Mouse (Mus musculus) embryo, embryonic 9.5 days (tissue): ENCODE data around the gene Cacna1a.

Experiments used
- DNase-seq: peaks from one replicate; pipeline ENCODE4 v3.0.0-alpha.2; 2017; ENCODE audit errors: extremely low spot score

Gene Cacna1a

DNA sequence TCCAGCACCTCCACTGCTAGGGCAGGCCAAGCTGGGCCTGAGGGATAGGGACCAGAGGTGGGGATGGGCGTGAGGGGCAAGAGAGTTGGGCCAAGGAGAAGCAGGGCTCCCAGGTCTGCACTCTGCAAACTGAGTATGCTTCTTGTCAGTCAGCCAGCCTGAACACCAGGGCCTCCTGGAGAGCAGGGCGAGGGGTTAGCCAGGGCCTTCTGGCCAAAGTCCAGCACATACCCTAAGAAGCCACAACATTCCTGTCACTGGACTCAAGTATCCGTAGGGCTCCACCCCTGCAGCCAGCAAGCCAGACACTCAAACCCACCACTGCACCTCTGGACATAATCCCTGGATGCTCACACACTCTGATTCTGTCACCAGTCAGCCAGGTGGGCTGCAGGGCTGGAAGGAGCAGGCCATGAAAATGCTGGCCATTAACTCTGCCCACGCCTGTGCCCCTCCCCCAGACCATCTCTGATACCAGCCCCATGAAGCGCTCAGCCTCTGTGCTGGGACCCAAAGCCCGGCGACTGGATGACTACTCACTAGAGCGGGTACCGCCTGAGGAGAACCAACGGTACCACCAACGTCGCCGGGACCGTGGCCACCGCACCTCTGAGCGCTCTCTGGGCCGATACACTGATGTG, 247.9 kb downstream of the Cacna1a start:
- no peak for DNase-seq

DNA sequence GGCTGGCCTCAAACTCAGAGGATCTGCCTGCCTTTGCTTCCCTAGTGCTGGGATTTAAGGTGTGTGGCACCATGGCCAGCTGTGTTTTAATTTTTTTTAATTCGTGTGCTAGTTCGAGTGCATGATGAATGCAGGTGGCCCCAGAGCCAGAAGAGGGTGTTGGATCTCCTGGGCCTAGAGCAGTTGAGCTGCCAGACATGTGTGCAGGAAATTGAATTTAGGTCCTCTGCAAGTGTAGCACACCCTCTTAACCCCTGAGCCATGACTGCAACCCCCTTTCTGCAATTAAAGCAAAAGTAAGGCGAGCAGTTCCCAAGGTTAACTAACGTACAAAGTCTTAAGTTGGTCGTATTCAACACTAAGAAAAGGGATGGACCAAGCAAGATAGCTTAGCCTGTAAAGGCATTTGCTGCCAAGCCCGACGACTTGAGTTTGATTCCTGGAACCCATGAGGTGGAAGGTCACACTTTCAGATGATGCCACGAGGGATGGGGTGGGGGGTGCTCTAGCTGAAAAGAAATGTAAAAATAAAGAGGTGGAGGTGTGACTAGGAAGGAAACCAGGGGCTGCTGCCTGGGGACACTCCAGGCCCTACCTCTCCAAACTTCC, 249.8 kb downstream of the Cacna1a start:
- no peak for DNase-seq

DNA sequence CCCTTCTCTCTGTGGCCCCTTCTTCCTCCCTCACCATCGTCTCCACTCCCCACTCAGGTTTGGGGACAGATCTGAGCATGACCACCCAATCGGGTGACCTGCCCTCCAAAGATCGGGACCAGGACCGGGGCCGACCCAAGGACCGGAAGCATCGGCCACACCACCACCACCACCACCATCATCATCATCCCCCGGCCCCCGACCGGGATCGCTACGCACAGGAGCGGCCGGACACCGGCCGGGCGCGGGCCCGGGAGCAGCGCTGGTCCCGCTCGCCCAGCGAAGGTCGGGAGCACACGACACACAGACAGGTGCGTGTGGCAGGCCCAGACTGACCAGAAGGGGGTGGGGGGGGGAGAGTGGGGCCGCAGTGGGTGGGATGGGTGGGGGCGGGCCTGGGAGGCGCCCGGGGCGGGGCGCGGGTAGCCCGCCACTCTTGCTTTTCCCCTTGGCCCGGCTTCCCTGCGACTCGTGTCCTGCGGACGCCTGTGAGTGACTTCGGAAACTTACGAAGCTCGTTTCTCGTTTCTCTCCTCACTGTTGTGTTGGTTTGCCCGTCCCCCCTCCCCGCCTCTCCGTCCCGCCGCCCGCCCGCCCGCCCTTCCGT, 250.4 kb downstream of the Cacna1a start:
- peak; percentile 60 for DNase-seq

DNA sequence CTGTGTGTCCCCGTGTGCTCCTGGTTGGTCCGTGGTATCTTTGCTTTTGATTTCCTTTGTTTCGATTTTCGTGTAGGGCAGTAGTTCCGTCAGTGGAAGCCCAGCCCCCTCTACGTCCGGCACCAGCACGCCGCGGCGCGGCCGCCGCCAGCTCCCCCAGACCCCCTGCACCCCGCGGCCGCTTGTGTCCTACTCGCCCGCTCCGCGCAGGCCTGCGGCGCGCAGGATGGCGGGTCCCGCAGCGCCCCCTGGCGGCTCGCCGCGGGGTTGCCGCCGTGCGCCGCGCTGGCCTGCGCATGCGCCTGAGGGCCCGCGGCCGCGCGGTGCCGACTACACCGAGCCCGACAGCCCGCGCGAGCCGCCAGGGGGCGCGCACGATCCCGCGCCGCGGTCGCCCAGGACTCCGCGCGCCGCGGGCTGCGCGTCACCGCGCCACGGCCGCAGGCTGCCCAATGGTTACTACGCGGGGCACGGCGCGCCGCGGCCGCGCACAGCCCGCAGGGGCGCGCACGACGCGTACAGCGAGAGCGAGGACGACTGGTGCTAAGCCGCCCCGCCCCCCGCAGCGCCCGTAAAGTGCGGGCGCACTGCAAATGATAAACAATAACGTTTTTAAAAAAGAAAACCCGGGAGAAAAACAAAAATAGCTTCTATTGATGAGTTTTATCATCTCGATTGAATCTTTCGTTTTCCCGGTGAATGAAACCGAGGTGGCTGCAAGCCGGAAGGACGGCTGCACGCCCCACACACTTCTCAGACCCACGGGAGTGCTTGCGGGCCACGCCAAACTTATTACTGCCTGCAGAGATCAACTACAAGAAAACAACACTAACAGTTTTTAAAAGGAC, 251.1 kb downstream of the Cacna1a start:
- peak; percentile 91 for DNase-seq

DNA sequence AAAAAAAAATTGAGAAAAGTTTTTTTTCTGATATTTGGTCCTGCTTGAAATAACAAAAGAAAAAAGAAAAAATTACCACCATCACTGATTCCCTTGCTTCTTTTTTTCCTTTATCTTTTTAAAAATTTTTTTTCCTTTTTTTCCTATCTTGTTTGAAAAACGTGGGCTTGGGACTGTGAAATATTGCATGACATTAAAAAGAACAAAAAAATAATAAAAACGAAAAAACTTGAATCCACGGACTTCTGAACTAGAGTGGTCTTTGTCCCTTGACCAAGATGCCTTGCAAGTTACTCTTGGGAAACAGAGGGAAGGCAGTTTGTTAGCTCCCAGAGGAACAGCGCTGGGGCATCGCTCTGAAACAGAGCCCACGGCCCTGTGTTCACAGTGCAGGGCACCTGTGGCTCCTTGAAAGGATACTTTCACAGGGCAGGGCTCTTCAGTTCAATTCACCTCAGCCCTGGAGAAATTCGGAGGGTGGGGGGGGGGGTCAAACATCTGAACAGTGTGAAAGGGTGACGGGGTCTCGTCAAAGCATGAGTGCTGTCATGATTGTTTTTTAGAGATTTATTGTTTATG, 251.9 kb downstream of the Cacna1a start:
- DNase-seq, result no peak

- DNase-seq, result no peak
Measured at GRCm38 (mm10) chr8:84640617-84641294, 252.5 kb downstream of the Cacna1a start.

DNA sequence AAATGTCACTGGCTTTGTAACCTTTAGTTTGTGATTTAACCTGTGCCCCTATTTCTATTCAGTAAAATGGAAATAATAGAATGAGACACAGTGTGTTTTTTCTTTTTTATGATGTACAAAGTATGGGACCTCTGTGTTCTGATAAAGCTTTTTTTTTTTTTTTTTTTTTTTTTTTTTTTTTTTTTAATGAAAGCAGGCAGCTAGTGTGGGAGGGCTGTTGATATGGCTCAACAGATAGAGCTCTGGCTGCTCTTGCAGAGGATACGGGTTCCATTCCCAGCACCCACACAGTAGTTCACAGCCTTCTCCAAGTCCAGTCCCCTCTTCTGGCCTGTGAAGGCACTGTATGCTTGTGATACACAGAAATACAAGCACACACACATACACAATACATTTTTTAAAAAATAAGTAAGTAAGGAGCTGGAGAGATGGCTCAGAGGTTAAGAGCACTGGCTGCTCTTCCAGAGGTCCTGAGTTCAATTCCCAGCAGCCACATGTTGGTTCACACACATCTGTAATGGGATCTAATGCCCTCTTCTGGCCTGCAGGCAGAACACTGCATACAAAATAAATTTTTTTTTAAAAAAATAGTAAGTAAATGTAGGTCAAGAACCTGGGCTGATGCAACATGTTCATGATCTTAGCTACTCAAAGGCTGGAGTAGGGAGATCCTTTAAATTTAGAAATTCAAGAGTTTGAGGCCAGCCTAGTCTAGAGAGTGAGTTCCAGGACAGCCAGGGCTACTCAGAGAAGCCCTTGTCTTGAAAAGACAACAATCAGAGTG, 253.5 kb downstream of the Cacna1a start:
- DNase-seq, result no peak

DNA sequence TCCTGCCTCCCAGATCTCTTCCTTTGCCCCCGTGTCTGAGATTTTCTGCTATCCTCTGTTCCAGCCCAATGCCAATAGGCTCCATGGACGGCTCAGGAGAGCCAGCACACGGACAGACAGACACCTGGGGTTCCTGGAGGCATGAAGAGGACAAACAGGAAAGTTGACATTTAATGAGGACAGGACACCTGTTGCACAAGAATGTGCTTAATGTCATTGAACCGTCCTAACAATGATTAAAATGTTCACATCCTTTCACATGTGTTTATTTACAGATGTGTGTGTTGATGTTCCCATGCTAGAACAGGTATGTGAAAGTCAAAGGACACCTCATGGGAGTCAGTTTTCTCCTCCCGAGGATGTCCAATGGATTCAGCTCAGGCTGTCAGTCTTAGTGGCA, 254.8 kb downstream of the Cacna1a start:
- no peak for DNase-seq

- DNase-seq, result no peak
Measured at GRCm38 (mm10) chr8:84646800-84647199, 258.6 kb downstream of the Cacna1a start.

DNA sequence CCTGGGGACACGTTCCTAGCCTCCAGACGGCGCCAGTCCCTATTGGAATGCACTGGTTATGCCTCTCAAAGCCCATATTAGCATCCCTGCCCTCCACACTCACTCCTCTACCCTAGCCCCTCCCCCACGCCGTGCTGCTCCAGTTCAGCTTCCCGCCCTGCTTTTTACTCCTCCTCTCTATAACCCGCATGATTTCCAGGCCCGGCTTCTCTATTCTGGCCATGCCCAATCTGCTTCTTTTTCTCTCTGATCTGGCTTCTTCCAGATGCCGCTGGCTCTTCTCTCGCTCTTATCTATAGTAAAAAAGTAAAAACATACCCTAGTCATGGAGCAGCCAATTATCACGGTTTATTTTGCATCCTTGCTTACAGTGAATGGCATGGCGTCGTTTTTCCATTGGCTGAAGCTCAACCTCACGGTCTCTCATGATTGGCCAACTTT, 259.2 kb downstream of the Cacna1a start:
- DNase-seq, result peak; percentile 87

GRCm38 (mm10) chr8:84650213-84650612, 262.0 kb downstream of the Cacna1a start:
- no peak for DNase-seq

DNA sequence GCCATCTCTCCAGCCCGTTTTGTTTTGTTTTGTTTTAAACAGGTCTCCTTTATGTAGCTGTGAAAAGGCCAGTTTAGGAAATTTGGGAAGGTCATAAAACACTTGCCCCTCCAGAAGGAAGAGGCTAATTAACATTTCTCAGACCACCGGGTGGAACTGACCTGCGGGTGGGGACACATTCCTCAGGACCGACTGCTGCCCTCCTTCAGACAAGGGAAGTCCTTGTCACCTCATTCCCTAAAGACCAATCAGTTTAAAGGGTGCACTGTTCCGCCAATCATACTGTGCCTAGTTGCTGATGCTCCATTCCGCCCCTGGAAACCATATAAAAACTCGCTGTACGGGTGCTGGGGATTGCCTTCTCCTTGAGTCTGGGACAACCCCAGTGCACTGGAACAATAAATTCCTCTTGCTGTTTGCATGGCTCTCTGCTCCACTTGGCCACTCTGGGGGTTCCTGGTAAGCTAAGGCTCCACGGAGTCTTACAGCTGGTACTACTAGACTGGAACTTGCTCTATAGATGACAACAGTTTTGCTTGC, 264.9 kb downstream of the Cacna1a start:
- DNase-seq, result no peak

GRCm38 (mm10) chr8:84654597-84654996, 266.4 kb downstream of the Cacna1a start:
- DNase-seq, result peak; percentile 56

DNA sequence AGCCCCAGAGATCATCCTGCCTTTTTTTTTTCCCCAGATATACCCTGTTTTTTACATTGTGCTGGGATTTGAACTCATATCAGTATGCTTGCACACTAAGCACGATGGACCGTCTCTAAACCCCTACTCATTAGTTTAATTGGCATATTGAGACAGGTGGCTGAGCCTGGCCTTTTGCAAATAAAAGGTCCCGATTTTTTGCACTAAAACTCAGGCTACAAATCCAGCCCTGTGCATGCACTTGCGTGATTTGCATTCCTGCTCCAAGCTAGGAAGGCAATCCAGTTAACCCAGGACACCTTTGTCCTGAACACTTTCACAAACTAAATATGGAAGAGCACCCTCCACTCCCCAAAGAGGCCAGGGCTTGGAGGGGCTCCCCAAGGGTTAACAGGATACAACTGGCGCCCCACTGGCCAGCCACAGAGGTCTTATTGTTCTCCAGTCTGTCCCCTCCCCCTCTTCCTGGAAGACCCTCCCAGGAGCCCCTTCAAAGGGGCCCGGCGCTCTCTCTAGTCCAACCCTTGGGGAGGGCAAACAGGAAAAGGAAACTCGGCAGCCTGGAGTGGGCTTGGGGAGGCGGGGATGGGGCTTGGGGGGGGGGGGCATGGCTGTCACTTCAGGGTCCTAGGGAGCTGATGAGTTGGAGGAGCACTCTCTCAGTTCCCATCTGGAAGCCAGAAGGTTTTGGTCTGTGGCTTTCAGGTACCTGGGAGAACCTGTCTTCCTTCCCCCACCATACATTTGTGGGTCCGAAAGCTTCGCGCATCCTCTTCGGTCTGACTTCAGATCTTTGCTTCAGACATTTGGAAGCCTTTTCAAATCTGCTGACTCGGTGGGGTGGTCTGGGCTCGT, 267.3 kb downstream of the Cacna1a start:
- DNase-seq, result peak; percentile 89

DNA sequence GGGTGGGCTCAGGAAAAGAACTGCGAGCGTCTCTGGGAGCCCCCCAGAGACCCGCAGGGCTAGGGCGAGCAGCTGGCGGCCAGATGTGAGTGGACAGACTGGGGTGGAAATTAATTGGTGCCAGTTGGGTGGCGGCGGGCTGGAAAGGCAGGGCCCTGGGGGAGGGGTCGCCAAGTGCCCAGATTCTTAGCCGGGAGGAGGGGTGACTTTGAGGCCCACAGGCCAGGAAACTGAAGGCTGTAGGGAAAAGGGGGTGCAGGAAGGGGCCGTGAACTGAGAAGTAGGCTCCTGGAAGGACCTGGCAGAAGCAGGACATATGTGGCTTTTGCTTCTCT, 267.9 kb downstream of the Cacna1a start:
- DNase-seq, result peak; percentile 88

GRCm38 (mm10) chr8:84656641-84657126, 268.4 kb downstream of the Cacna1a start:
- DNase-seq, result peak; percentile 82

DNA sequence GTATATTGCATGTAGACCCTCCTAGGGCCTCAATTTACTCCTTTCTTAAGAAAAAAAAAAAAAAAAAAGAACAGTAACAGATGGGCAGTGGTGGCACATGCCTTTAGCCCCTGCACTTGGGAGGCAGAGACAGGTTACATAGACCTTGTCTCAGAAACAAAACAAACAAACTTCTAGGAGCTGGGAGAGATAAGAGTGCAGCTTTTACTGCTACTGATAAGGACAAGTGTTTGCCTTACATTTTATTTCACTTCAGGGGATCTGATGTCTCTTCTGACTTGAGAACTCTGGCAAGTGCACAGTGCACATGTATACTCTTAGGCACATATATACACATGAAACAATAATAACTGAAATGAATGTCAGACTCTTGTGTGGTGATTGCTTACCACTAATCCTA, 269.0 kb downstream of the Cacna1a start:
- DNase-seq, result no peak

DNA sequence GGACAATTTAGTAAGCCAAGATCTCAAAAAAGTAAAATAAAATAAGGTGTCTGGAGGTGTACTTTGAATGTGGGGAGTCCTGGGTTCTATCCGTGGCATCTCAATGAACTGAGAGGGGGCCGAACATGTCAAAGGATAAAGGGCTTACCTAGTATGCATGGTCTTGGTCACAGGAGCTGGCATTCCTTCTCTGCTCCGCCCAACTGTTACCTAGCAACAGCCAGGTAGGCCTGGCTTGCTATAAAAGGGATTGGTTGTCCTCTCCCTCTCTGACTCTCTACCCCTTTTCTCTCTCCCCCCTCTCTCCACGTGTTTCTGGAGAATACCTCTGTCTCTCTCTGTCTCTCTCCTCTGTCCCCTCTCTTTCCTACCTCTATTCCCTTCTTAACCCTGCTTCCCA, 269.4 kb downstream of the Cacna1a start:
- DNase-seq, result no peak

- DNase-seq, result no peak
Measured at GRCm38 (mm10) chr8:84658951-84659350, 270.7 kb downstream of the Cacna1a start.
